Mouse (Mus musculus) lung, postnatal 0 days (tissue): Measurements from ENCODE around the gene Nup153. TPM values are rescaled to one million over a fixed set of nuclear protein-coding genes. Genes with fewer than 3 reads are reported as not detected.

Experiments
- ATAC-seq: fragments of 200-750 bp; cut with Nextera tagmentation; 2 replicates; pipeline ENCODE4 v1.8.0; 2017; ENCODE audit warnings: moderate library complexity
- DNase-seq: peaks from one replicate; pipeline ENCODE4 v3.0.0-alpha.2; 2016; ENCODE audit warnings: low spot score
- H3K27ac ChIP-seq: fragments of 300-500 bp; sonication (generic); 2 replicates; pipeline ENCODE4 v1.5.1; 2014; ENCODE audit warnings: antibody characterized with exemption, mild to moderate bottlenecking, low read length, mixed read lengths
- H3K27me3 ChIP-seq: fragments of 300-500 bp; sonication (generic); replicated peaks from 2 replicates; pipeline ENCODE4 v1.6.1; 2014; ENCODE audit warnings: low read length, mixed read lengths; ENCODE audit not compliant: insufficient read depth
- H3K36me3 ChIP-seq: fragments of 300-500 bp; sonication (generic); 2 replicates; pipeline ENCODE4 v1.6.1; 2014; ENCODE audit warnings: low read length, mixed read lengths; ENCODE audit not compliant: insufficient read depth
- H3K4me1 ChIP-seq: fragments of 300-500 bp; sonication (generic); 2 replicates; pipeline ENCODE4 v1.6.1; 2014; ENCODE audit warnings: antibody characterized with exemption, low read depth, low read length, mixed read lengths; ENCODE audit not compliant: insufficient read depth
- H3K4me2 ChIP-seq: fragments of 300-500 bp; sonication (generic); replicated peaks from 2 replicates; pipeline ENCODE4 v1.6.1; 2014; ENCODE audit warnings: low read depth, mild to moderate bottlenecking, low read length, moderate library complexity, mixed read lengths
- H3K4me3 ChIP-seq: fragments of 300-500 bp; sonication (generic); 2 replicates; pipeline ENCODE4 v1.5.1; 2014; ENCODE audit warnings: low read depth, low read length
- H3K9ac ChIP-seq: fragments of 300-500 bp; sonication (generic); replicated peaks from 2 replicates; pipeline ENCODE4 v1.6.1; 2014; ENCODE audit warnings: low read depth, mild to moderate bottlenecking
- H3K9me3 ChIP-seq: fragments of 300-500 bp; sonication (generic); 2 replicates; pipeline ENCODE4 v1.6.1; 2016; ENCODE audit warnings: low read length, mixed read lengths
- CTCF ChIP-seq: IDR thresholded peaks from 2 replicates; pipeline ENCODE4 v1.5.1; 2016; ENCODE audit warnings: antibody characterized with exemption, mild to moderate bottlenecking
- EP300 ChIP-seq: IDR thresholded peaks from 2 replicates; pipeline ENCODE4 v1.6.1; 2016; ENCODE audit warnings: antibody characterized with exemption, mild to moderate bottlenecking, control low read depth
- WGBS: fragments of 180-500 bp; shearing (Covaris S2); extraction: QIAGEN DNeasy Blood & Tissue Kit; methylation state at CpG from one replicate; pipeline ENCODE4 v1.1.7; 2014; 5-methylcytosine and 5-hydroxymethylcytosine counted together
- polyA plus RNA-seq: library from polyadenylated mRNA; unstranded; fragments of >200 nt; fragmentation: Nextera tagmentation; extraction: Ambion mirVana; gene quantifications from 2 replicates; pipeline ENCODE4 v1.2.1, GENCODE M21; 2015

Gene Nup153
- polyA plus RNA-seq, 1 experiment from 2014 or later = 14.0 TPM

GRCm38 (mm10) chr13:46695296-46695908, 32.3 kb downstream of the Nup153 start:
- WGBS = 57% methylated on average over 1 of the region's 1 CpGs
- DNase-seq (peak; percentile 60), ATAC-seq (no peak; the same call in 1 of the 2 replicates)
- no peak overlapping the region for H3K27ac ChIP-seq
- H3K4me3 ChIP-seq = no peak overlapping the region
- no peak overlapping the region for H3K9ac ChIP-seq
- H3K36me3 ChIP-seq = peaks cover 7% of the 10 kb centered on the region; the same call in 1 of the 2 replicates
- H3K27me3 ChIP-seq = no peaks in the 10 kb centered on the region
- H3K4me1 ChIP-seq = no peaks in the 10 kb centered on the region
- no peaks in the 10 kb centered on the region for H3K9me3 ChIP-seq
- TF ChIP-seq CTCF (no peak), EP300 (peak; percentile 82)
- H3K4me2 ChIP-seq = peak overlapping the region; percentile 20; the same call in 1 of the 2 replicates

- Histone ChIP-seq H3K36me3 (peaks cover 10% of the 10 kb centered on the region; the same call in 1 of the 2 replicates), H3K27ac (no peak overlapping the region), H3K4me1 (no peaks in the 10 kb centered on the region), H3K4me2 (no peak overlapping the region), H3K9ac (no peak overlapping the region), H3K9me3 (no peaks in the 10 kb centered on the region), H3K4me3 (no peak overlapping the region), H3K27me3 (no peaks in the 10 kb centered on the region)
- ATAC-seq = no peak
- TF ChIP-seq EP300 (no peak), CTCF (no peak)
- 83% methylated on average over 4 of the region's 4 CpGs for WGBS
- no peak for DNase-seq
Observed at GRCm38 (mm10) chr13:46690559-46691241, 37.0 kb downstream of the Nup153 start.

DNA sequence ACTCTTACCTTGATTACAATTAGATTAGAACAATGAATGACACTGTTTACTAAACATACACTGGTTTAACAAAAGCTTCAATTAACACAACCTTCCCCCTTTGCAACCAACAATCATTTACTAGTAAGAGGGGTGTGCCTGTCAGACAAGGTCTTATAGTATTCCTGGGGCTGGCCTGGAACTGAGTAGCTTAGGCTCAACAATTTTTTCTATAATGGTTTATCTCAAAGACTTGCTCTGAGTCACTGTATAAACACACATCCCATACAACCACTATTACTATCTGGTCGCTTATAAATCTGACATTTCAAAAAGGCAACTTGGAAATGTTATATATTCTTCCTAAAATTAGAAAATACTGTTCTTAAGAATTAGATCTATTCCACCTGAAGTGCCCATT, 44.4 kb downstream of the Nup153 start:
- TF ChIP-seq CTCF = no peak
- no peak for TF ChIP-seq EP300
- 86% methylated on average over 1 of the region's 1 CpGs for WGBS
- Histone ChIP-seq H3K27ac (no peak overlapping the region), H3K9me3 (no peaks in the 10 kb centered on the region), H3K36me3 (peaks cover 18% of the 10 kb centered on the region; the same call in 1 of the 2 replicates), H3K9ac (no peak overlapping the region), H3K4me2 (no peak overlapping the region), H3K4me1 (no peaks in the 10 kb centered on the region), H3K4me3 (no peak overlapping the region), H3K27me3 (no peaks in the 10 kb centered on the region)
- no peak for ATAC-seq
- DNase-seq = no peak

DNA sequence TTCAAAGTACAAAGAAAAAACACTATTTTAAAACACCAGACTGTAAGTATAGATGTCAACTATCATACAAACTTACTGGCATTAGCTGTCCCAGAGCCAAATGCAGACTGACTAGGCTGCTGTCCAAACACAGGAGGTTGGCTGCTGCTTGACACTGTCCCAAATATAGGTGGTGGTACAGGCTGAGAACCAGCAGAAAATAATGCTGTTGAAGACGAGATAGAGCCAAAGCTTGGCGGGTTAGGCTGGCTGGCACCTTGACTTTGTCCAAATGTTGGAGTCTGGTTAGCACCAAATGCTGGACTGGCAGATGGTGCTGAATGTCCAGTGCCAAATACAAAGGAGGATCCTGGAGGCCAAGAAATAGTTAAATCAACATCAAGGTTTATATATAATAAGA, 44.8 kb downstream of the Nup153 start:
- Histone ChIP-seq H3K4me2 (no peak overlapping the region), H3K36me3 (peaks cover 22% of the 10 kb centered on the region; the same call in 1 of the 2 replicates), H3K27ac (no peak overlapping the region), H3K9me3 (no peaks in the 10 kb centered on the region), H3K9ac (no peak overlapping the region), H3K27me3 (no peaks in the 10 kb centered on the region), H3K4me1 (no peaks in the 10 kb centered on the region), H3K4me3 (no peak overlapping the region)
- no peak for DNase-seq
- WGBS = 75% methylated on average over 2 of the region's 2 CpGs
- TF ChIP-seq CTCF = no peak
- TF ChIP-seq EP300 = no peak
- ATAC-seq = no peak

DNA sequence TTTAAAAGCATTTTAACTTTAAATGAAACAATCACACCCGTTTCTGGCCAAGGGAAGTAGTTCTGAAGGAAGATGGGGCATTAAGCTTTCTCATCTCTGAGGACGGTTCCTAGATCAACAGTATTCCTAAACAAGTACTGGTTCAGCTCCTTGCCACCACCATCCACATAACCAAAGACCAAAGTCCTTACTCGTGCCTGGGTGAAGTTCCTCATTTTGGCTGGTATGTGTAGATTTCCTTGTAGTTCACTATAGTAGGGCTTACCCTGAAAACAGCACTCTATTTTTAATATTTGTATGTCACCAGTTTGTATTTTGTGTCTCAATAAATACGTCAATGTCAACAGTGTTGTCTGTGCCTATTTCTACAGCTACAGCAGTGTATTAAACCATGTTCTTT, 50.0 kb downstream of the Nup153 start:
- no peak overlapping the region for H3K27ac ChIP-seq
- no peaks in the 10 kb centered on the region for H3K4me1 ChIP-seq
- H3K4me3 ChIP-seq = no peak overlapping the region
- ATAC-seq (no peak), DNase-seq (no peak)
- 84% methylated on average over 4 of the region's 4 CpGs for WGBS
- H3K9ac ChIP-seq = no peak overlapping the region
- H3K27me3 ChIP-seq = no peaks in the 10 kb centered on the region
- no peak for TF ChIP-seq EP300
- no peak for TF ChIP-seq CTCF
- H3K9me3 ChIP-seq = no peaks in the 10 kb centered on the region
- H3K4me2 ChIP-seq = no peak overlapping the region
- peaks cover 30% of the 10 kb centered on the region; the same call in 1 of the 2 replicates for H3K36me3 ChIP-seq

- TF ChIP-seq CTCF = no peak
- Histone ChIP-seq H3K4me3 (no peak overlapping the region), H3K9me3 (no peaks in the 10 kb centered on the region), H3K4me1 (peaks cover 6% of the 10 kb centered on the region; the same call in 1 of the 2 replicates), H3K27ac (no peak overlapping the region), H3K4me2 (no peak overlapping the region), H3K9ac (no peak overlapping the region), H3K36me3 (peaks cover 22% of the 10 kb centered on the region; the same call in 1 of the 2 replicates), H3K27me3 (no peaks in the 10 kb centered on the region)
- ATAC-seq (no peak), DNase-seq (no peak)
- 72% methylated on average over 2 of the region's 2 CpGs for WGBS
Observed at GRCm38 (mm10) chr13:46674601-46675000, 53.1 kb downstream of the Nup153 start.
